Mouse (Mus musculus) ES-E14 (cell line): ENCODE data around the gene Clstn1.

Experiments
- CHD2 ChIP-seq: IDR thresholded peaks from 2 replicates; pipeline ENCODE4 v1.6.1; 2014; ENCODE audit warnings: mild to moderate bottlenecking, low read depth, low read length, inconsistent platforms
- HCFC1 ChIP-seq: IDR thresholded peaks from 2 replicates; pipeline ENCODE4 v1.6.1; 2012; ENCODE audit warnings: low read length, inconsistent platforms, borderline replicate concordance; ENCODE audit not compliant: insufficient read depth
- MAFK ChIP-seq: IDR thresholded peaks from 2 replicates; pipeline ENCODE4 v1.6.1; 2014; ENCODE audit warnings: mild to moderate bottlenecking, low read depth, low read length, inconsistent platforms; ENCODE audit not compliant: insufficient read depth
- ZC3H11A ChIP-seq: IDR thresholded peaks from 2 replicates; pipeline ENCODE4 v1.6.1; 2012; ENCODE audit warnings: low read depth, mild to moderate bottlenecking, inconsistent platforms, low read length, borderline replicate concordance
- ZNF384 ChIP-seq: IDR thresholded peaks from 2 replicates; pipeline ENCODE4 v1.6.1; 2012; ENCODE audit warnings: low read depth, low read length, inconsistent platforms

DNA sequence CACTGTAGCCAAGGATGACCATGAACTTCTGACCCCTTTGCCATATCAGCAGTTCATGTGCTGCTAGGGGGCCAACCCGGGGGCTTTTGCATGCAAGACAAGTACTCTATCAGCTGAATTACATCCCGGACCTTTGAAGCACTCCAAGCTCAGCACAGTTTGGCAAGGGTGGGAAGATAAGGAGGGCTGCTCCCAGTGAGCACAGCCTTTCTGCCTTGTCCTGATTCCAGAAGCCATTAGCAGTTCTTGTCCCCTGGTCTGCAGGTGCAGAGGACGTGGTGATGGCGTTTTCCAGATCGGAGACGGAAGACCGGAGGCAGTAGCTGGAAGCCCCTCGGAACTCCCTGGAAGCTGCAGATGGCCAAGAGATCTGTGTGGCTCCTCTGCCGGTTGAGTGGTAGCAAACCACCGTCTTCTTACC lies 22.3 kb upstream of the Clstn1 start:
- TF ChIP-seq HCFC1 (no peak), ZC3H11A (no peak), ZNF384 (no peak), CHD2 (no peak), MAFK (no peak)
